Mouse (Mus musculus) intestine, embryonic 14.5 days (tissue): Measurements from ENCODE around the gene Ceacam2. TPM values are rescaled to one million over a fixed set of nuclear protein-coding genes. Genes with fewer than 3 reads are reported as not detected.
"Not testable (repeated sequence)": the region's sequence is repeated elsewhere in the genome, so short reads cannot be mapped to it uniquely, and the experiment has no call there.

ENCODE experiments used
- ATAC-seq: fragments of 200-750 bp; cut with Nextera tagmentation; replicated peaks from 2 replicates; pipeline ENCODE4 v1.8.0; 2017; ENCODE audit warnings: low read depth, moderate number of reproducible peaks, moderate TSS enrichment, moderate library complexity; ENCODE audit not compliant: low FRiP score, low TSS enrichment
- DNase-seq: peaks from one replicate; pipeline ENCODE4 v3.0.0-alpha.2; 2018; ENCODE audit warnings: low spot score
- H3K27ac ChIP-seq: fragments of 300-500 bp; sonication (generic); 2 replicates; pipeline ENCODE4 v1.5.1; 2014; ENCODE audit warnings: low read depth, mild to moderate bottlenecking, control low read depth
- H3K27me3 ChIP-seq: fragments of 300-500 bp; sonication (generic); replicated peaks from 2 replicates; pipeline ENCODE4 v1.6.1; 2014; ENCODE audit warnings: low read length, control low read depth; ENCODE audit not compliant: control insufficient read depth, insufficient read depth
- H3K36me3 ChIP-seq: fragments of 300-500 bp; sonication (generic); 2 replicates; pipeline ENCODE4 v1.6.1; 2014; ENCODE audit warnings: low read length, control low read depth; ENCODE audit not compliant: control insufficient read depth, insufficient read depth
- H3K4me1 ChIP-seq: fragments of 300-500 bp; sonication (generic); replicated peaks from 2 replicates; pipeline ENCODE4 v1.6.1; 2014; ENCODE audit warnings: low read length, control low read depth, mixed read lengths; ENCODE audit not compliant: control insufficient read depth, insufficient read depth
- H3K4me2 ChIP-seq: fragments of 300-500 bp; sonication (generic); 2 replicates; pipeline ENCODE4 v1.6.1; 2014; ENCODE audit warnings: low read length
- H3K4me3 ChIP-seq: fragments of 300-500 bp; sonication (generic); 2 replicates; pipeline ENCODE4 v1.5.1; 2014; ENCODE audit warnings: low read depth, low read length, control low read depth, mixed read lengths
- H3K9ac ChIP-seq: fragments of 300-500 bp; sonication (generic); 2 replicates; pipeline ENCODE4 v1.6.1; 2014; ENCODE audit warnings: mild to moderate bottlenecking, low read length
- H3K9me3 ChIP-seq: fragments of 300-500 bp; sonication (generic); 2 replicates; pipeline ENCODE4 v1.6.1; 2016; ENCODE audit warnings: low read length, control low read depth; ENCODE audit not compliant: control insufficient read depth
- WGBS: fragments of 180-500 bp; shearing (Covaris S2); extraction: QIAGEN DNeasy Blood & Tissue Kit; methylation state at CpG from one replicate; pipeline ENCODE4 v1.1.7; 2014; 5-methylcytosine and 5-hydroxymethylcytosine counted together
- polyA plus RNA-seq: library from polyadenylated mRNA; unstranded; fragments of >200 nt; fragmentation: Nextera tagmentation; extraction: Ambion mirVana; gene quantifications from 2 replicates; pipeline ENCODE4 v1.2.1, GENCODE M21; 2014

The Ceacam2 gene
- polyA plus RNA-seq, 1 experiment from 2014 or later = not detected

DNA sequence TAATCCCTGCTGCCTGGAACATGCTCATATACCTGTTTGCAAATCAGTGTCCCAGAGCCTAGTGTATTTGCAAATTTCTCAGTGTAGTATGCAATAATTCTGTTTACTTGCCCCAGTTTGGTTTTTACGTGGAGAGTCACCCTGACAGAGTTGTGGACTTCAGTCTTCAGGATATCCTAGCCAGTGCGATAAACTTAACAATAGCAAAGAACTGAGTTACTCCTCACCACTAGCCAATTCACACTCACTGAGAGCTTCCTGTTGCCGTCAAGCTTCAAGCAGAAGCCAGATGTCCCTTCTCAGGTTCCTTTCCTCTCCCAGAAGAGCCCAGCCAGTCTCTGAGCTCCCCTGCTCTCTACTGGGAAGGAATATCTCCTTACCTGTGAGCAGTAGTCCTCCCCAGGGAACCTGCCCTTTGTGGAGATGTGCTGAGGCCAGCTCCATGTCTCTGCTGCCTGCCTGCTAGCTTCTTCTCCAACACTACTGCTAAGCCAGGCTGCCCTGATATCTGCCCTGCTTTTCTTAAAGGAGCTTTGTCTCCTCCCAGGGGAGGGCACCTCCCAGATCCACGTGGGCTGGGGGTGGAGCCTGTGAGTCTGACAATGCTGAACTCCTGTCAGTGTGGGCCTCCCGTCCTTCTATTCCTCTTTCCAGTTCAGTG is 62.4 kb downstream of the Ceacam2 start, which contains the start of gene Ceacam1:
Ceacam1 (minus strand) TSS at position 513 of the 661 bp plus-strand sequence.
- not testable (repeated sequence) for H3K9me3 ChIP-seq, H3K9ac ChIP-seq, H3K27ac ChIP-seq, H3K27me3 ChIP-seq, DNase-seq, H3K4me1 ChIP-seq, H3K36me3 ChIP-seq, H3K4me3 ChIP-seq, H3K4me2 ChIP-seq
- WGBS = 18% methylated on average over 5 of the region's 5 CpGs
- ATAC-seq = 0 out of 2 replicates have a peak, but pooled peaks have one; percentile 43

DNA sequence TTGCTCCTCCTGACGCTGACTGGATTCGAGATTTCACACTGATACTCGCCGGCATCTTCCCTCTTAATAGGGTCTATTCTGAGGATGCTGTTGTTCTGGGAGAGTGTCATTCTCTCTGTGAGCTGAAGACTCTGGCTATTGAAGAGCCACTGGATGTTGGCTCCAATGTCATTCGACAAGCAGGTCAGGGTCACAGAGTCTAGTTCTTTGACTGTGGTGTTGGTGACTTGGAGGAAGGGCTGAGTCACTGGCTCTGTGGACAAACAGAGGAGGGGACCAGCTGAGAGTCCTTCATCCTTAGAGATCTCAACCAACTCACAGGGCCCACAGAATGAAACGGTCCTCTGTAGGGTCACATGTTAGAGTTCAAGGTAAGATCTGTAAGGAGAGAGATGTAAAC is 67.8 kb downstream of the Ceacam2 start:
- H3K27me3 ChIP-seq = not testable (repeated sequence)

More for the DNA sequence above, 67.8 kb downstream of the Ceacam2 start:
- H3K4me1 ChIP-seq, H3K9ac ChIP-seq, H3K27ac ChIP-seq, ATAC-seq, H3K4me3 ChIP-seq, H3K4me2 ChIP-seq, DNase-seq, H3K9me3 ChIP-seq, H3K36me3 ChIP-seq: not testable (repeated sequence)
- 88% methylated on average over 6 of the region's 6 CpGs for WGBS

Other genes starting within 250 kb of the Ceacam2 start
- gene Pafah1b3, start 241.9 kb downstream of the Ceacam2 start, polyA plus RNA-seq = 198 and 203 TPM in 2 replicates
- 0.62 and 0.71 TPM in 2 replicates for gene Prr19, start 238.4 kb downstream of the Ceacam2 start, polyA plus RNA-seq
- 1.5 and 1.6 TPM in 2 replicates for gene Tmem145, start 233.8 kb downstream of the Ceacam2 start, polyA plus RNA-seq
- gene Megf8, start 222.7 kb downstream of the Ceacam2 start, polyA plus RNA-seq = 10.8 and 11.4 TPM in 2 replicates
- gene Cnfn, start 170.1 kb downstream of the Ceacam2 start, polyA plus RNA-seq = not detected in 2 replicates
- gene Lipe, start 141.1 kb downstream of the Ceacam2 start, polyA plus RNA-seq = 3.6 and 4.9 TPM in 2 replicates
- gene Cxcl17, start 127.0 kb downstream of the Ceacam2 start, polyA plus RNA-seq = 0.42 TPM in 1 of 2 replicates, not detected in the other
- gene Ceacam1, start 62.3 kb downstream of the Ceacam2 start, polyA plus RNA-seq = 12.0 and 13.1 TPM in 2 replicates
- gene Erich4, start 76.0 kb upstream of the Ceacam2 start, polyA plus RNA-seq = 0.60 and 1.1 TPM in 2 replicates
- gene Dmac2, start 79.6 kb upstream of the Ceacam2 start, polyA plus RNA-seq = 40.9 and 43.4 TPM in 2 replicates
- 3.9 and 5.4 TPM in 2 replicates for gene B3gnt8, start 86.8 kb upstream of the Ceacam2 start, polyA plus RNA-seq
- 44.1 and 48.7 TPM in 2 replicates for gene Bckdha, start 119.1 kb upstream of the Ceacam2 start, polyA plus RNA-seq
- 93.8 and 98.4 TPM in 2 replicates for gene Exosc5, start 119.3 kb upstream of the Ceacam2 start, polyA plus RNA-seq
- gene Tmem91, start 135.3 kb upstream of the Ceacam2 start, polyA plus RNA-seq = 2.2 and 2.6 TPM in 2 replicates
- 27.2 and 32.0 TPM in 2 replicates for gene B9d2, start 140.9 kb upstream of the Ceacam2 start, polyA plus RNA-seq
- gene Tgfb1, start 147.1 kb upstream of the Ceacam2 start, polyA plus RNA-seq = 2.4 and 3.2 TPM in 2 replicates
- 27.0 and 27.4 TPM in 2 replicates for gene Ccdc97, start 179.2 kb upstream of the Ceacam2 start, polyA plus RNA-seq
- 65.1 and 68.4 TPM in 2 replicates for gene Hnrnpul1, start 214.9 kb upstream of the Ceacam2 start, polyA plus RNA-seq
- gene Axl, start 248.8 kb upstream of the Ceacam2 start, polyA plus RNA-seq = 71.1 and 73.5 TPM in 2 replicates